Mouse (Mus musculus): ENCODE measurements around the gene Tmem247. TPM values are rescaled to one million over a fixed set of nuclear protein-coding genes. Genes with fewer than 3 reads are reported as not detected.

Gene Tmem247
- total RNA-seq, 2 experiments from 2014 or later: not detected

GRCm38 (mm10) chr17:86913003-86913607, 4.0 kb upstream of the Tmem247 start:
- DNase-seq (ENCODE audit: low spot score in 2 of 2): no peak

GRCm38 (mm10) chr17:86915540-86915939, 1.6 kb upstream of the Tmem247 start:
- no peak for DNase-seq (ENCODE audit: low spot score in 2 of 2)

GRCm38 (mm10) chr17:86918786-86919185, 1.6 kb downstream of the Tmem247 start:
- DNase-seq (ENCODE audit: low spot score in 2 of 2): no peak

GRCm38 (mm10) chr17:86919729-86920128, 2.6 kb downstream of the Tmem247 start:
- DNase-seq (ENCODE audit: low spot score in 2 of 2): no peak

GRCm38 (mm10) chr17:86924679-86925078, 7.5 kb downstream of the Tmem247 start:
- no peak for DNase-seq (ENCODE audit: low spot score in 2 of 2)

- no peak for DNase-seq (ENCODE audit: low spot score in 2 of 2)
These were observed 9.7 kb downstream of the Tmem247 start for GRCm38 (mm10) chr17:86926836-86927235.

- no peak for DNase-seq (ENCODE audit: low spot score in 2 of 2)
These were observed 12.2 kb downstream of the Tmem247 start for GRCm38 (mm10) chr17:86929355-86929754.

GRCm38 (mm10) chr17:86929981-86930380, 12.8 kb downstream of the Tmem247 start:
- DNase-seq (ENCODE audit: low spot score in 2 of 2): no peak

- no peak for DNase-seq (ENCODE audit: low spot score in 2 of 2)
These were observed 15.7 kb downstream of the Tmem247 start for GRCm38 (mm10) chr17:86932896-86933295.

- DNase-seq (ENCODE audit: low spot score in 2 of 2): no peak
These were observed 19.9 kb downstream of the Tmem247 start for GRCm38 (mm10) chr17:86937064-86937463.

GRCm38 (mm10) chr17:86937497-86938155, 20.5 kb downstream of the Tmem247 start:
- peak; percentile 50 to 62 for DNase-seq (ENCODE audit: low spot score in 2 of 2)

- no peak for DNase-seq (ENCODE audit: low spot score in 2 of 2)
These were observed 21.5 kb downstream of the Tmem247 start for GRCm38 (mm10) chr17:86938683-86939082.

GRCm38 (mm10) chr17:86942112-86942511, 25.0 kb downstream of the Tmem247 start:
- no peak for DNase-seq (ENCODE audit: low spot score in 2 of 2)

- no peak for DNase-seq (ENCODE audit: low spot score in 2 of 2)
These were observed 26.0 kb downstream of the Tmem247 start for GRCm38 (mm10) chr17:86943158-86943557.

GRCm38 (mm10) chr17:86946078-86946477, 28.9 kb downstream of the Tmem247 start:
- DNase-seq (ENCODE audit: low spot score in 2 of 2): no peak

GRCm38 (mm10) chr17:86947840-86948796, 31.0 kb downstream of the Tmem247 start, which contains the start of gene Atp6v1e2:
TSS of gene Atp6v1e2 (minus strand) at chr17:86947897.
- DNase-seq (ENCODE audit: low spot score in 2 of 2): no peak

GRCm38 (mm10) chr17:86948801-86949200, 31.7 kb downstream of the Tmem247 start:
- no peak for DNase-seq (ENCODE audit: low spot score in 2 of 2)

- DNase-seq (ENCODE audit: low spot score in 2 of 2): no peak
These were observed 40.1 kb downstream of the Tmem247 start for GRCm38 (mm10) chr17:86957239-86957638.

GRCm38 (mm10) chr17:86957968-86958367, 40.8 kb downstream of the Tmem247 start:
- DNase-seq (ENCODE audit: low spot score in 2 of 2): no peak

- no peak for DNase-seq (ENCODE audit: low spot score in 2 of 2)
These were observed 44.2 kb downstream of the Tmem247 start for GRCm38 (mm10) chr17:86961301-86961841.

- peak; percentile 46 to 72 for DNase-seq (ENCODE audit: low spot score in 2 of 2)
These were observed 45.2 kb downstream of the Tmem247 start for GRCm38 (mm10) chr17:86962297-86962893.

All from adrenal gland, postnatal 4 days (tissue).